Mouse (Mus musculus) cerebellum, adult 2 months (tissue): ENCODE results near the gene Castor2.

Source experiments
- CTCF ChIP-seq: fragments of 200-500 bp; IDR thresholded peaks from 2 replicates; pipeline ENCODE4 v1.5.1; 2011; ENCODE audit warnings: low read depth, mild to moderate bottlenecking, control low read depth, low read length, moderate library complexity, borderline replicate concordance; ENCODE audit not compliant: insufficient read depth
- POLR2A ChIP-seq: fragments of 200-500 bp; IDR thresholded peaks from 2 replicates; pipeline ENCODE4 v1.6.1; 2011; ENCODE audit warnings: low read length, control low read depth, borderline replicate concordance; ENCODE audit not compliant: insufficient read depth

DNA sequence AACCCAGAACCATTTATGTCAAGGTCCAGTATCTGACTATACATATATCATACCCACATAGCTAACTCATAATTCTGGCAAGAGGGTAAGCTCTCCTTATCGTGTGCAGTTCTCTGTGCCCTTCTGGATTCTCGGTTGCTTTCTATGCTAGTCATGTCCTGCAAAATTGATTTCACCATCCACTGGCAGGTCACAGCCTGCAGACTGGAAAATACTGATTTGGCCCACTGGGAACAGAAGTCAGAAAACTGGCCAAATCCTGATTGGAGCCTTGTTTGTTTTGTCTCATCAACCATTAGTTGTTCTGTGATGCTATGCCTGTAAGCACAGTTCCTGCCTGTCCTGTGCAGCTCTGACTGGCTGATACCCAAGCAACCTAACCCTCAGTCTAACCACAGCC is 3.7 kb upstream of the Castor2 start:
- no peak for TF ChIP-seq POLR2A
- no peak for TF ChIP-seq CTCF
